Mouse (Mus musculus) small intestine, adult 2 months (tissue): ENCODE results near the gene Tasp1. TPM values are rescaled to one million over a fixed set of nuclear protein-coding genes. Genes with fewer than 3 reads are reported as not detected.
"Not testable (repeated sequence)": the region's sequence is repeated elsewhere in the genome, so short reads cannot be mapped to it uniquely, and the experiment has no call there.

ENCODE experiments used
- H3K27ac ChIP-seq: fragments of 200-500 bp; 2 replicates; pipeline ENCODE4 v1.5.1; 2012; ENCODE audit warnings: low read depth, low read length, control low read depth, inconsistent platforms; ENCODE audit not compliant: insufficient read depth
- H3K27me3 ChIP-seq: fragments of 200-500 bp; 2 replicates; pipeline ENCODE4 v1.6.1; 2012; ENCODE audit warnings: mild to moderate bottlenecking, moderate library complexity, low read length, inconsistent platforms; ENCODE audit not compliant: control insufficient read depth, insufficient read depth
- H3K36me3 ChIP-seq: fragments of 200-500 bp; 2 replicates; pipeline ENCODE4 v1.6.1; 2012; ENCODE audit warnings: mild to moderate bottlenecking, low read length, control low read depth, inconsistent platforms; ENCODE audit not compliant: control insufficient read depth, insufficient read depth
- H3K4me1 ChIP-seq: fragments of 200-500 bp; 2 replicates; pipeline ENCODE4 v1.6.1; 2012; ENCODE audit warnings: low read length, inconsistent platforms, mixed read lengths; ENCODE audit not compliant: control insufficient read depth, insufficient read depth, insufficient read length
- H3K4me3 ChIP-seq: fragments of 200-500 bp; 2 replicates; pipeline ENCODE4 v1.5.1; 2012; ENCODE audit warnings: low read depth, mild to moderate bottlenecking, control low read depth, inconsistent platforms, low read length, moderate library complexity
- CTCF ChIP-seq: fragments of 200-500 bp; IDR thresholded peaks from 2 replicates; pipeline ENCODE4 v1.5.1; 2012; ENCODE audit warnings: low read depth, mild to moderate bottlenecking, control low read depth, inconsistent platforms, low read length, moderate library complexity, mixed read lengths; ENCODE audit not compliant: insufficient replicate concordance, insufficient read length; ENCODE audit errors: extremely low read depth
- POLR2A ChIP-seq: fragments of 200-500 bp; IDR thresholded peaks from 2 replicates; pipeline ENCODE4 v1.6.1; 2012; ENCODE audit warnings: low read depth, mild to moderate bottlenecking, control low read depth, inconsistent platforms, low read length, moderate library complexity
- WGBS: fragments of 180-500 bp; shearing (Covaris S2); methylation state at CpG from one replicate; pipeline ENCODE4 v1.1.7; 2018; 5-methylcytosine and 5-hydroxymethylcytosine counted together
- polyA plus RNA-seq: library from polyadenylated mRNA; depleted of rRNA; stranded (reverse); fragments of >200 nt; gene quantifications from 2 replicates; pipeline ENCODE4 v1.2.3, GENCODE M21; 2012

Gene Tasp1
- polyA plus RNA-seq, 1 experiment, result 0.72 TPM

GRCm38 (mm10) chr2:140097131-140097591 is 30.6 kb upstream of the Tasp1 start:
- 76% methylated on average over 3 of the region's 3 CpGs for WGBS

GRCm38 (mm10) chr2:140096034-140096433 is 29.4 kb upstream of the Tasp1 start:
- Histone ChIP-seq H3K4me3 (no peak overlapping the region), H3K27me3 (no peaks in the 10 kb centered on the region), H3K36me3 (no peaks in the 10 kb centered on the region), H3K4me1 (no peaks in the 10 kb centered on the region), H3K27ac (no peak overlapping the region)
- TF ChIP-seq CTCF (no peak), POLR2A (no peak)
- WGBS, result 78% methylated on average over 5 of the region's 5 CpGs

More at GRCm38 (mm10) chr2:140097131-140097591, 30.6 kb upstream of the Tasp1 start:
- TF ChIP-seq POLR2A (no peak), CTCF (no peak)
- H3K4me3 ChIP-seq, result no peak overlapping the region
- no peaks in the 10 kb centered on the region for H3K36me3 ChIP-seq
- H3K4me1 ChIP-seq, result no peaks in the 10 kb centered on the region
- H3K27me3 ChIP-seq, result no peaks in the 10 kb centered on the region
- no peak overlapping the region for H3K27ac ChIP-seq

GRCm38 (mm10) chr2:140093433-140093832 is 26.8 kb upstream of the Tasp1 start:
- H3K4me1 ChIP-seq, result no peaks in the 10 kb centered on the region
- WGBS, result 91% methylated on average over 5 of the region's 5 CpGs
- no peak for TF ChIP-seq CTCF
- no peak for TF ChIP-seq POLR2A

GRCm38 (mm10) chr2:140084245-140084644 is 17.6 kb upstream of the Tasp1 start:
- Histone ChIP-seq H3K4me3 (no peak overlapping the region), H3K27me3 (no peaks in the 10 kb centered on the region), H3K27ac (no peak overlapping the region), H3K4me1 (no peaks in the 10 kb centered on the region), H3K36me3 (no peaks in the 10 kb centered on the region)
- TF ChIP-seq CTCF, result no peak
- WGBS, result 72% methylated on average over 7 of the region's 7 CpGs

More at GRCm38 (mm10) chr2:140093433-140093832, 26.8 kb upstream of the Tasp1 start:
- Histone ChIP-seq H3K27ac (no peak overlapping the region), H3K4me3 (no peak overlapping the region), H3K36me3 (no peaks in the 10 kb centered on the region), H3K27me3 (no peaks in the 10 kb centered on the region)

GRCm38 (mm10) chr2:140080747-140081577 is 14.4 kb upstream of the Tasp1 start:
- Histone ChIP-seq H3K4me3 (no peak overlapping the region), H3K36me3 (no peaks in the 10 kb centered on the region), H3K27me3 (no peaks in the 10 kb centered on the region), H3K4me1 (no peaks in the 10 kb centered on the region), H3K27ac (no peak overlapping the region)
- TF ChIP-seq CTCF, result no peak
- no peak for TF ChIP-seq POLR2A
- 85% methylated on average over 11 of the region's 11 CpGs for WGBS

GRCm38 (mm10) chr2:140079284-140079683 is 12.7 kb upstream of the Tasp1 start:
- H3K27ac ChIP-seq, H3K4me3 ChIP-seq, H3K36me3 ChIP-seq, H3K27me3 ChIP-seq, H3K4me1 ChIP-seq: not testable (repeated sequence)

GRCm38 (mm10) chr2:140078600-140079280 is 12.1 kb upstream of the Tasp1 start:
- H3K27ac ChIP-seq, result no peak overlapping the region
- no peak overlapping the region for H3K4me3 ChIP-seq
- 42% methylated on average over 6 of the region's 6 CpGs for WGBS
- TF ChIP-seq CTCF, result no peak
- H3K27me3 ChIP-seq, result no peaks in the 10 kb centered on the region
- no peaks in the 10 kb centered on the region for H3K4me1 ChIP-seq
- no peaks in the 10 kb centered on the region for H3K36me3 ChIP-seq
